Mouse (Mus musculus) layer of hippocampus, adult 2 months (tissue): ENCODE measurements at regions not wholly inside any gene's neighbourhood (a gene's known extent, or its start where the extent isn't known, plus 50 kb on each side); places are given as distances from the start of the nearest gene placed in this dataset.
"Not testable (repeated sequence)": the region's sequence is repeated elsewhere in the genome, so short reads cannot be mapped to it uniquely, and the experiment has no call there.

Source experiments
- DNase-seq, 2 experiments: peaks; one replicate each; pipeline ENCODE4 v3.0.0; 2022; ENCODE audit warnings: low spot score in 2 of 2
- H3K27ac ChIP-seq: fragments of 200-600 bp; 2 replicates; pipeline ENCODE4 v1.8.1; 2022
- H3K4me3 ChIP-seq: fragments of 200-600 bp; 2 replicates; pipeline ENCODE4 v1.8.1; 2022; ENCODE audit warnings: mild to moderate bottlenecking
- CTCF ChIP-seq: fragments of 200-600 bp; conservative IDR thresholded peaks from 2 replicates; pipeline ENCODE4 v1.8.1; 2022; ENCODE audit warnings: antibody characterized with exemption, mild to moderate bottlenecking, moderate library complexity

GRCm38 (mm10) chr10:33027055-33027454, 53.3 kb upstream of the Trdn start:
- Histone ChIP-seq H3K4me3 (no peak overlapping the region), H3K27ac (no peak overlapping the region)
- no peak for TF ChIP-seq CTCF
- no peak for DNase-seq

DNA sequence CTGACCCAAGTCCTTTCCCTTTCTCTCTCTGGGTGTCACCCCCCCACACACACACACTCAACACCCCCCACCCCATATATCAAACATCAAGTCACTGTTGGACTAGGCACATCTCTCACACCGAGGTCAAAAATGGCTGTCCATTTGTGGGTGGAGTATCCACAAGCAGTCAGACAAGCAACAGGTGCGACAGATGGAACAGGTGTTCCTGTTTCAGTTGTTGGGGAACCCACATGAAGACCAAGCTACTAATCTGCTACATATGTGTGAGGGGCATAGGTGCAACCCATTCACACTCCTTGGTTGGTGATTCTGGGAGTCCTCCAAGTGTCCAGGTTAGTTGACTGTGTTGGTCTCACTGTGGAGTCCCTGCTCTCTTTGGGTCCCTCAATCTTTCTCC, 58.1 kb upstream of the Trdn start:
- no peak overlapping the region for H3K4me3 ChIP-seq
- TF ChIP-seq CTCF, result no peak
- H3K27ac ChIP-seq, result no peak overlapping the region
- no peak for DNase-seq

DNA sequence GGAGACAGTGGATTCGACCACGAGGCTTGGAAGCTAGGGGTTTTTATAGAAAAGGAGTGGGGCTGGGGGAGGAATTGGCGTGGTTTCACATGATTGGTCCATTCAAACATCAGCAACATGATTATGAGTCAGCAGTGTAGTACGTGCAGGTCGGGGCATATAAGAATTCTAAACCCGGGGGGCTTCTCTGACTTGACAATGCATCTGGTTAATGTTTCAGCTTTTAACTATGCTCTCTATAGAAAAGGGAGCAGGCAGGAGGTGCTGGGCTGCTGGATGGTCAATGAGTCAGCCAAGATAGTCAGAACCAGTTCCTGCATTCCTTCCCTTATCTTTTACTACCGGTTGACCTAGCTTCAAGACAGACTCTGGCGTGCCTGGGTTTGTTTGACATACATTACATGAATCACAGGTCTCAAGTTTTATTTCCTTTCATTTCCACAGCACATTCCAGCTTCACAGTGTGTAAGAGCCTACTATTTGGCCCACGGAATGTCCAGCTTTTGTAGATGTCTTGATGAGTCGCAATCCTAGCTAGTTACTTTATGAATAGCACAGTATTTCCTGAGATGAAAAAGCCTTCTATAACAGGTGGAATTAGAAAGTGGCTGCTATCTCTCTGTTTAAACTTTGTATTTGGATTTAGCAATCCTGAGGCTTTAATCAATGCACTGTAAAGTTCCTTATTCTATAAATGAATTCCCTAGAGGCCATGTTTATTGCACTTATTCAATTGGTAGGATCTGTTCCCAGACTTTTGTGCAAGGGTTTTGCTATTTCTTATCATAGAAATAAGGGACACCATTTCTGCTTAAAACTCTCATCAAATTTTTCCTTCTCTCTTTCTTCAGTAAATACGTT, 94.7 kb upstream of the Nkain2 start:
- H3K27ac ChIP-seq, result no peak overlapping the region

DNA sequence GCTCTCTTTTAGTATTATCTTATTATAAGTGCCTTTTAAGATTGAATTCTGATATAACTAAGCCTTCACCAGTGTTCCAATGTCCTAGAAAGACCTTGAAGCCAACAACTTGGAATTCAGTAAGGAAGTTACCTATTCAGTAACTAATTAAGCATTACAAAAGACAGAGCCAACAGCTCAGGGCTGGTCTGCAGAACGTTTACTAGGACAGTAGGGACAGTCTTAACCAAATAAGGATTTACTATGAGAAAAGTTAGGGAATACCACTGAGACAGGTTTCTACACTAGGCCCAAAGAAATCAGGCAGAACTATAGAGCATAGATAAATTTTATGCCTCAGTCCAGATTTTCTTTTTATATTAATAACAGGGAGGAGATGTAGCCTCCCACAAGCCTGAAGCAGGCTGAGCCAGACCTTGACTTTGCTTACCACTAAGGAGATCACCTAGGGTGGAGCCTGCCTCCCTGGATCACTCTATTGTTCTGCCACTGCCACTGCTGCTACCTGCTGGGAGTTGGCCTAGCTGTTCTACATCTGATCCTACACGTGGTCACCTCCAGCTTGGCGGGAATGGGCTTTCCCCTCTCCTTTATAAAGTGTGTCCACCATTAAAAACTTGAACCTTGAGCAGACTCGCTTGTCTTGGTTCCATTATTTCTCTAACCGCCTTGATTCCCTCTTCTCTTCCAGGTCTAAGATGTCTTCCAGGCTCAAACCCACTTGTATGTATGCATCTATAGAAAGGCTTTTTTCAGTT, 68.2 kb upstream of the Nkain2 start:
- not testable (repeated sequence) for DNase-seq, H3K4me3 ChIP-seq, H3K27ac ChIP-seq

More for the DNA sequence above, 94.7 kb upstream of the Nkain2 start:
- DNase-seq, result no peak
- H3K4me3 ChIP-seq, result no peak overlapping the region
- no peak for TF ChIP-seq CTCF

DNA sequence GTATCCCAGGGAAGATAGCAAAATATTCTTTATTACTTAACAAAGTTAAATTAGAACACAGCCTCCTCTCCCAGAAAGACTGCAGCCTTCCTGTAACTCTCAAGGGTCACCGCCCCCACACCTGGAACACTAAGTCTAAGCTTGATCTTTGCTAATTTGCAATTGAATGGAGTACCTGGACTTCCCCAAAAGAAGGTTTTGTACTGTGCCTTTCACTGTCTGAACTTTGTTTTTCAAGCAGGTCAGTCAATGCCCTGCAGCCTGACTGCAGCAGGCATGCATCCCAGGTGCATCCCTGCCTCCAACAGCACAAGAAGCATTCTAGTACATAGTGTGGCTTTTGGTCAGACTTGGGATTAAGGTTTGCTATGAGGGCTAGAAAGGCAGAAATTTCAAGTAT, 67.2 kb upstream of the Nkain2 start:
- not testable (repeated sequence) for H3K4me3 ChIP-seq, H3K27ac ChIP-seq, DNase-seq

GRCm38 (mm10) chr10:32953771-32954170, 63.5 kb upstream of the Nkain2 start:
- H3K27ac ChIP-seq, result peak overlapping the region; percentile 33; the same call in 1 of the 2 replicates
- DNase-seq, H3K4me3 ChIP-seq: not testable (repeated sequence)

- peak in 1 of 2 experiments; percentile 48 for DNase-seq
- no peak overlapping the region for H3K4me3 ChIP-seq
- peak overlapping the region; percentile 71 for H3K27ac ChIP-seq
- no peak for TF ChIP-seq CTCF
Measured at GRCm38 (mm10) chr10:32952494-32952893, 62.2 kb upstream of the Nkain2 start.

GRCm38 (mm10) chr10:32943026-32943425, 52.8 kb upstream of the Nkain2 start:
- Histone ChIP-seq H3K4me3 (no peak overlapping the region), H3K27ac (no peak overlapping the region)
- TF ChIP-seq CTCF, result no peak
- DNase-seq, result no peak
